Mouse (Mus musculus) testis, postnatal 14 days (tissue): ENCODE measurements around the gene Phf5a.
"Not testable (repeated sequence)": the region's sequence is repeated elsewhere in the genome, so short reads cannot be mapped to it uniquely, and the experiment has no call there.

Experiments
- DNase-seq: peaks from one replicate; pipeline ENCODE4 v3.0.0; 2021; ENCODE audit warnings: low spot score

The Phf5a gene

DNA sequence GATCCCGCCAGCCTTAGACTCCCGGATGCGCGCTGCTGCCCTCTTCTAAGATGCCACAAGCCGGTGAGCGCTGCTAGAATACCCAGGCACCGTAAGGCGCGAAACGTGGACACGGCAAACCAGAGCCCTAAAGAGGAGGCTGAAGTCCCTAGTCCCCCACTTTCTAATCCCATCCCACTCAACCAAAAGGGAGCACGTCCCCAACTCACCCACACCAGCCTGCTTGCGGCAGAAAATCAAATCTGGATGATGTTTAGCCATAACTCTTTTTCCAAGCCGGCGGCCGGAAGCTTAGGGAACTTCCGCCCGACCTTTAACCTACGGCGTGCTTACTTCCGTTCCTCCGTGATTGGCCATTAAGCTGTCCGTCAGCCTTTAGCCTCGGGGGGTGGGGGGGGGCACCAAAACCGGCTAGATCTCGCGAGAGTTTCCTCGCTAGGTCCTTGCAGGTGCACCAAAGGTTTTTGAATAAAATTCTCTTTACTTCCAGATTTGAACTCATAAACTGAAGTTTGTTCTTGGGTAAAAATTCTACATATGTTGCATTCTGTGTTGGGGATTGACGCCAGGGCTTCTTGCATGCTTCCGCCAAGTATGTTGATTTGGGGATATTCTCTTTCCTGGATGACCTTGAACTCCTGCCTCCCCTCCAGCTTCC, at the start of gene Phf5a:
Gene Phf5a (minus strand): TSS at position 308 of the 658 bp plus-strand sequence.
- DNase-seq = peak; percentile 89

DNA sequence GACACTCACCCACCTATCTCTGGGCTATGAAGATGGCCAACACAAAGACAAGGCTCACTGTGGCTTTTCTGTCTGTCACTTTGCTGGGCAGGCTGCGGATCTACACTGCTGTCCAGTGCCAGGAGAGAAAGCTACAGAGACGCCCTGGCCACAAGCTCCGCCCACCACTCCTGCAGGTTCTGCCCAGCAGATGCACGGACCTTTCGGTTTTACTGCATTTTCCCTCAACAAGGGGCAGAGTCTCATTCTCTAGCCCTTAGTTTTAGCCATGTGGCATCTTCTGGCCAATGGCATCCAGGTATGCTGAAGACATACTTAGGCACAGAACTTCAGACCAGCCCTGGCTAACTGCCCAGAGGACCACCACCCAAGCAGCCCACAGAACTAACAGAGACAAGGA, 49.5 kb upstream of the Phf5a start:
- no peak for DNase-seq

DNA sequence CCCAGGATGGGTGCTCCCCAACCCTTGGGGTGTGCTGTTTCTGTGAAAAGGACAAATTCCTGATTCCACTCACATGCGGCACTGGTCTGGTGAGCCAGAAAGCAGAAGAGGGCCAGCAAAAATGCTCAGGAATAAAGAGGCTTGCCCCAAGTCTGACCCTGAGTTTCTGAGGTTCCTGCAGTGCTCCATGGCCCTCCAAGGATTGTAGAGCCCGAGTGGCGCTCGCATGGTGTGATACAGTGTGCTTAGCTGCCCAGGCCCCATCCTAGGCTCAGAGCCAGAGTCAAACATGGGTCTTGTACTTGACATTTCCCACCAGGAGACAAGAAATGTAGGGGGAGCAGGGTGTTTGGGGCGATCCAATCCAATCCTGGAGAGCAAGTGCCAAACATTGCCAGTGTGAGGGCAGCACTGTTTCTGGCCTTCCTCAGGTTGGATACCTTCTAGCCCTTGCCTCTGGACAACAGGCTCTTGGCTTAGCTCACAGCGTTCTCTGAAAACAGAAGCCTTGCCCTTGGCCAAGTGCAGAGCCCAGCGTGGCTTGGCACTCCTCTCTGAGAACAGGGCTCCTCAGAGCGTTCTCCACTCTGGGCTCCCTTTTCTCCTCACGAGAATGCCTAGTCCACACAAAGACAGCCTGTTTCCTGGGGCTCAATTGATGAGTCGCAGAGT, 49.0 kb upstream of the Phf5a start:
- DNase-seq = no peak

DNA sequence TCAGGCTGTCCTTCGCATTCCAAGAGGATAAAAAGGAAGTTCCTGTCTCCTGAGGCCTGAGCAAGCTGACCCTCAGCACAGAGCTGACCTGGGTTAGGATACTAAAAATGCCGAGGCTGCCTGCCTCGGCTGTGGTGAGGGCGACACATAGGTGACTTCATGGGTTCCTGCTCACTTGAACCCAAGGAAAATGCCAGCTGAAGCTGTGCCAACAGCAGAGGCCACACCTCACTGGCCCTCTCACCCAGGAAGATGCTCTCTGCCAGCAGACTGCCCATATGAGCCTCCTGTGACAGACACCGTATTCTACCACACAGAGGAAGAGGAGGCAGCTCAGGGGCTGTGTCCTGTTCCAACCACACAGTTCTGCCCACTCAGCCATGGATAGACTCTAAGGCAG, 47.4 kb upstream of the Phf5a start:
- DNase-seq = no peak

DNA sequence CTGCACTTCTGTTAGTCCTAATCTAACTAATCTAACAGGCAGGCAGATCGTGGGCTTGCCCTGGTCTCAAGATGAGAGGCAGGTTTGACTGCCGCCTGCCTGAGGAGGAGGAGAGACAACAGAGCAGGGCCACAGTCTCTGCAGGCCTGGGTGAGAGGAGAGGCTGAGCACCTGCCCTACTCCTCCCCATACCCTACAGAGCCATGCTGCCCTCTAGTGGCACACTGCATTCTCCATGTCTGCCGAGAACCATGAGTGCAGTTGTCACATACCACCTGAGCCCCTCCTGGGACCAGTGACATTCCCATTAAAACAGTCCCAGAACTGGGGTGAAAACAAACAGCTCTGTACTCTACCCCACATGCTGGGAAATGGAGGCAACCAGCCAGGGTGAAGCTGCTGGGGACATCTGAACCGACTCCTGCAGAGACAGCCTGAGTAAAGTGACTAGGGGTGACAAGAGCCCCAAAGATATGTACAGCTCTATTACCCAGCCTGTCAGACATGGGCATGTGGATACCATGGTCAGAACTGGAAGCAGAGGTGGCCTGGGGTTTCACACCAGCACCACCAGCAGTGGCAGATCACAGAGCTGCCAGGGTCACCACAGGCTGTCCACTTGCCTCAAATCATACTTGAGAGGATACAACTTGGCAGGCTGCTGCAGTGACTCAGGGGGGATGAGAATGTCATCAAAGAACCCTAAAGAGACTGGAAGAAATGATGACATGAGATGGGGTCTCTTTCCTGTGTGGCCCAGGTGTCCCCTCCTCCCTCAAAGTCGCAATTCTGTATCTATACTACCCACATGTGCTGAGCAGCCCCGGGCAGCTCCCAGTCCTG, 46.1 kb upstream of the Phf5a start:
- no peak for DNase-seq

GRCm38 (mm10) chr15:81917201-81917600, 45.5 kb upstream of the Phf5a start:
- DNase-seq = no peak

GRCm38 (mm10) chr15:81915663-81916062, 44.0 kb upstream of the Phf5a start:
- DNase-seq = no peak

DNA sequence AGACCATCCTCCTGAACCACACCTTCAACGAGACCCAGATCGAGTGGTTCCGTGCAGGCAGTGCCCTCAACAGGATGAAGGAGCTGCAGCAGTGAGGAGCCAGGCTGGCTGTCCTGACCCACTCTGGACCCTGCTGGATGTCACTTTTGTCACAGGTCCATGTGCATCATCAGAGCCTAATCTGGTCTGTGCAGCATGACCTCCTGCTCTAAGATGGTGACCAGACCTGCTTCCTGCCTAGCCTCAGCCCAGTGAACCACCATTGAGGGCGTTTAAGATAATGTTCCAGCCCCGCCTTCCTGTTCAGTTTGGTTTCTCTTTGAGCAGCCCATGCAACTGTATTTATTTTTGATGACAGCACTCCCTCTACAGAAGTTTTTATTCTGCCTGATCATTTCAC, 43.0 kb upstream of the Phf5a start:
- DNase-seq = no peak

DNA sequence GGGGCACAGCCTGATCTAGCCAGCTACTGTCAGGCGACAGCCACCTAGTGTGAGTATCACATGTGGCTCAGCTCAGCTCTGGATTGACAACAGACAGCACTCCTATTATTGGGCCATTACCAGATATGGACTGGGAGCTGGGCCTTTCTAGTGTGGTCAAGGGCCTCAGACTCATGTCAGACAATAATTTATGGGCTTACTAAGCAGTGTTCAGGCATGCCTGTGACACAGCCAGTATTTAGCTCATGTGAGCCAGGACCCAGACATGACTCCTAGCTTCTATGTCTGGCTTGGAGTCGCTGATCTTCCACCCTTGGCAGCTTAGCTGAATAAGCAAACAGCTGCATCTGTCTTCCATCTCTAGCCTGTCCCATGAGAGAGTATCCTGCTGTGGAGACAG, 40.8 kb upstream of the Phf5a start:
- DNase-seq = no peak

GRCm38 (mm10) chr15:81908767-81909166, 37.1 kb upstream of the Phf5a start:
- not testable (repeated sequence) for DNase-seq

GRCm38 (mm10) chr15:81907953-81908352, 36.2 kb upstream of the Phf5a start:
- DNase-seq = no peak

DNA sequence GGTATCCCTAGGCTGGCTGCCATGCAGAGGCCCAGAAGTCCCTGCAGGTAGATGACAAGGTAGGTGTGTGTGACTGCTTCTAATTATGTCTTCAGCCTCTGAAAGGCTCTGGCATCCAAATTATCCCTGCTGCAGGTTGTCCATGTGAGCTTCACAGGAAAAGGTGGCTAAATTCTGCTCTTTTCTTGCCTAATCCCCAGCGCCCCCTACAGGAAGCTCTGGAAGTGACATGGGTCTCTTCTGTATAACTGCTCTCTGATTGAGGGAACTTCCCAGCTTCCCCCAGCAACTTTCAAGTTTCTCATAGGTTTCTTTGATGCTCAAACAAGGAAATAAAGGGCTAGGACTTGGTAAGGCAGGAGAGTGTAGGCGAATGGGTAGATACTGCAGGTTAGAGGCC, 33.2 kb upstream of the Phf5a start:
- peak; percentile 43 for DNase-seq

- DNase-seq = no peak
Measured at GRCm38 (mm10) chr15:81898751-81899150, 27.0 kb upstream of the Phf5a start.

DNA sequence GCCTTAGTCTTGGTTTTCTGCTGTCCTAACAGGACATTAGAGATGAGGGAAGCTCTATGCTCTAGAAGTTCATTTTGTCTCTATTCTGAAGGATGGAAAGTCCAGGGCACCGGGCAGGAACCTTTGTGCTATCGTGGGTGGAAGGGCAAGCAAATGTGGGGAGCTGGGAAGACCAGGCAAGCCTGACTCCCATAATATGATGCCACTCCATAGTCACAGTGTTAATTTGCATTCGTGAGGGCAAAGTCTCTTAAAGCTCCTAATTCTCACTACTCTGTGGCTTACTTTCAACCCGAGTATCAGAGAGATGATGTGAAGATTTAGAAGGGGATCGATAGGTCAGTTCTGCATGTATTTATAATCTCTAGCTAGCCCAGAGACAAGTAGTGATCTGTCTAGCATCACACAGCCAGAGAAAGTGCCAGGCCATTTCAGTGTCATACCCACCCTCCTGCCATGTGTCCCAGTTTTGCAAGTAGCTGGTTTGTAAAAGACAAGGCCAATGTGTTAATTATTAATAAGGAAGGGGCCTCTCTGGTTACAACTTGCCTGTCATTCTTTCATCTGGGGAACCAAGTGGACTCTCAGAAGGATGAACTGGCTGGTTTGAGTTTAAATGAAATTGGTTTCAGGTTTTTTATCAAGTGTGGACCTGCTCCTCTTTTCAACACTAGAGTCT, 26.0 kb upstream of the Phf5a start:
- DNase-seq = no peak

DNA sequence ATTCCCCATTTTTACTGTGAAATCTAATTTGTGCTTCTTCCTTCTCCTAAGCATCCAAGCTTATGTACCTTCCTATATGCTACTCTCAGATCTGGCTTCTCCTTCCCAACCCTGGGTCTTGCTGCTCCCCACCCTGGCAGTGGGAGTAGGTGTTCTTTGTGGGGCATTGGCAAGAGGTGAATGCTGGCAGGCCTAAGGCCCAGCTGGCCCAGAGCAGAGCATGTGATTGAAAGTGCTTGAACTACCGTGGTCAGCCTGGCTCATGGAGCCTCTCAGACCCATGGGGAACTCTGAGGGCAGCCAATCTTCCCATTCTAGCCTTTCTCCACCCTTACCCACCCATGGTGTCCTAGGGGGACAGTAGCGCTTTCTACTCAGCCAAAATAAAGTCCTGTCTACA, 24.7 kb upstream of the Phf5a start:
- no peak for DNase-seq

DNA sequence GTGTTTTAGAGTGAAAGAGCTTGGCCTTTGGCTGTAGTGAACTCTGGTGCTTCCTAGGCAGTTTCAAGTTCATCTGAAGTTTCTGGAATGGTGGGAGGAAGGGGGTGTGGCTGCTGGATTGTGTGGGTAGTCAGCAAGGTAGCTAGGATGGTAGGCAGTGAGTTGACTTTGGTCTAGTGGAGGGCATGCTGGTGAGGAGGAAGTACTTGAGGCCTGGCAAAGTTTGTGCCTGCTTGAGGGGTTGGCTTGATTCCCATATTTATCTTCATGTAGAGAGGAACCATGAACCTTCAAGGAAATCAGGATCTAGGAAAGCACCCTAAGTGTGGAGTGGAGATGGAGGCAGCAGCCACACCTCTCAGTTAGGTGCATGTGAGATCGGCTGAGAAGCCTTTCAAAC, 22.3 kb upstream of the Phf5a start:
- no peak for DNase-seq

GRCm38 (mm10) chr15:81891822-81892580, 20.3 kb upstream of the Phf5a start:
- no peak for DNase-seq

GRCm38 (mm10) chr15:81891140-81891802, 19.6 kb upstream of the Phf5a start:
- DNase-seq = no peak

DNA sequence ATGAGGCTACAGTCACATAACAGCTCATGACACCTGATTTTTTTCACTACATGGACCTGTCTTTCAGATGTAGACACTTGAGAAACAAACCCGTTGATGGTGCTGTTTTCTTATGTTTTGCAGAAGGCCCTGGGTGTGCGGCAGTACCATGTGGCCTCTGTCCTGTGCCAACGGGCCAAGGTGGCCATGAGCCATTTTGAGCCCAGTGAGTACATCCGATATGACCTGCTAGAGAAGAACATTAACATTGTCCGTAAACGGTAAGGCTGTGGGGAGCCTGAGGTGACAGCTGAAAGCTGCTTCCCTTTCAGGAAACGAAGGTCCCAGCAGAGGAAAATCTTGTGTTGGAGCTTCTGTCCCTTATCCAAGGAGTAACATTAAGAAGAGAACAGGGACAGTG, 17.5 kb upstream of the Phf5a start:
- no peak for DNase-seq

- no peak for DNase-seq
Measured at GRCm38 (mm10) chr15:81886795-81887550, 15.3 kb upstream of the Phf5a start.
